Mouse (Mus musculus) heart, embryonic 16.5 days (tissue): ENCODE measurements around the gene Rtn1. TPM values are rescaled to one million over a fixed set of nuclear protein-coding genes. Genes with fewer than 3 reads are reported as not detected.
"Not testable (repeated sequence)": the region's sequence is repeated elsewhere in the genome, so short reads cannot be mapped to it uniquely, and the experiment has no call there.

Experiments used
- ATAC-seq: fragments of 200-750 bp; cut with Nextera tagmentation; replicated peaks from 2 replicates; pipeline ENCODE4 v1.8.0; 2017; ENCODE audit warnings: moderate number of reproducible peaks; ENCODE audit not compliant: insufficient read depth, low FRiP score; ENCODE audit errors: extremely low read depth
- H3K27ac ChIP-seq: fragments of 300-500 bp; sonication (generic); 2 replicates; pipeline ENCODE4 v1.5.1; 2014; ENCODE audit warnings: mild to moderate bottlenecking, low read length, control low read depth, moderate library complexity
- H3K27me3 ChIP-seq: fragments of 300-500 bp; sonication (generic); 2 replicates; pipeline ENCODE4 v1.6.1; 2014; ENCODE audit warnings: low read length, mixed read lengths; ENCODE audit not compliant: control insufficient read depth, insufficient read depth
- H3K36me3 ChIP-seq: fragments of 300-500 bp; sonication (generic); 2 replicates; pipeline ENCODE4 v1.6.1; 2014; ENCODE audit not compliant: control insufficient read depth, insufficient read depth
- H3K4me1 ChIP-seq: fragments of 300-500 bp; sonication (generic); 2 replicates; pipeline ENCODE4 v1.6.1; 2014; ENCODE audit warnings: low read length, mixed read lengths; ENCODE audit not compliant: control insufficient read depth, insufficient read depth
- H3K4me2 ChIP-seq: fragments of 300-500 bp; sonication (generic); 2 replicates; pipeline ENCODE4 v1.6.1; 2014; ENCODE audit warnings: low read depth, mild to moderate bottlenecking, control low read depth, low read length
- H3K4me3 ChIP-seq: fragments of 300-500 bp; sonication (generic); 2 replicates; pipeline ENCODE4 v1.5.1; 2014; ENCODE audit warnings: mild to moderate bottlenecking, control low read depth, low read length
- H3K9ac ChIP-seq: fragments of 300-500 bp; sonication (generic); 2 replicates; pipeline ENCODE4 v1.6.1; 2014; ENCODE audit warnings: low read length, control low read depth
- H3K9me3 ChIP-seq: fragments of 300-500 bp; sonication (generic); replicated peaks from 2 replicates; pipeline ENCODE4 v1.6.1; 2016; ENCODE audit warnings: low read length; ENCODE audit not compliant: control insufficient read depth
- WGBS: fragments of 180-500 bp; shearing (Covaris S2); extraction: QIAGEN DNeasy Blood & Tissue Kit; methylation state at CpG from one replicate; pipeline ENCODE4 v1.1.7; 2014; 5-methylcytosine and 5-hydroxymethylcytosine counted together
- polyA plus RNA-seq: library from polyadenylated mRNA; unstranded; fragments of >200 nt; fragmentation: Nextera tagmentation; extraction: Ambion mirVana; gene quantifications from 2 replicates; pipeline ENCODE4 v1.2.1, GENCODE M21; 2015

The Rtn1 gene
- polyA plus RNA-seq, 1 experiment from 2014 or later, result 10.1 TPM

DNA sequence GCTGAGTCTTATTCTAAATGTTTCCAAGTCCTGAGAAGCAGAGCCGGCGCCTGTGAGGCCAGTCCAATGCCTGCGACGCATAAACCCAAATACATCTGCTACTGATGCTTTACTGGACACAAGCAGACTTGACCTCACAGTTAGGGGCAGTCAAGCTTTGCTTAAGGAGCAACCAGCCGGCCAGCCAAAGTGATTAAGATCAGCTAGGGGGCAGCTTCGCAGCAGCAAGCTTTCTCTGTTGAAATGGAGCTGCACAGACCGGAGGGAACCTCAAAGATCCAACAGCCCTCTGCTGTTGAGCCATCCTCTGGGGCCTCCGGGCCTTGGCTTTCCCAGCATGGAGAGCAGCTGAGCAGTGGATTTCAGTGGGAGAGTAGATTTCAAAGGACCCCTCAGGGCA is 107.4 kb downstream of the Rtn1 start:
- Histone ChIP-seq H3K4me3 (no peak overlapping the region), H3K4me1 (no peaks in the 10 kb centered on the region), H3K36me3 (no peaks in the 10 kb centered on the region), H3K27me3 (no peaks in the 10 kb centered on the region; the same call in 1 of the 2 replicates), H3K27ac (no peak overlapping the region), H3K9me3 (no peaks in the 10 kb centered on the region), H3K9ac (no peak overlapping the region), H3K4me2 (no peak overlapping the region)
- 63% methylated on average over 8 of the region's 8 CpGs for WGBS
- no peak for ATAC-seq

DNA sequence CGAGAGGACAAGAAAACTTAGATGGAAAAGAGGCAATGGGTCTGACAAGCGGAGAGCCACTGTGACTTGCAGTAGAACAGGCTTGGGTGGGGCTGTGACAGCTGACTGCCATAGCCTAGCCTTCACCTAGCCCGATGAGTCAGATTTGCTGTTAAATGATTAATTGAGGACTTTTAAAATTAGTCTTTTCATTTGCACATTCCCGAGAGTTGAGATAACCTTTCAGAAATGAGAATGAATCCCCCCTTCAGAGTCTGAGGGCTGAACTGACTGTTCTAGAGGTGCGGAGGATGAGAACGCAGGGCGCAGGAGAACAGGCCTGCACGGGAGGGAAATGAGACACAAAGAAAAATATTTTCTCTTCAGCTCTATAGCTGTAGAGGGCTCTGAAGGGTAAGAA is 107.9 kb downstream of the Rtn1 start:
- no peak for ATAC-seq
- Histone ChIP-seq H3K4me3 (no peak overlapping the region), H3K9ac (no peak overlapping the region), H3K4me2 (no peak overlapping the region), H3K9me3 (no peaks in the 10 kb centered on the region), H3K27ac (no peak overlapping the region), H3K4me1 (no peaks in the 10 kb centered on the region), H3K36me3 (no peaks in the 10 kb centered on the region), H3K27me3 (no peaks in the 10 kb centered on the region; the same call in 1 of the 2 replicates)
- 73% methylated on average over 8 of the region's 8 CpGs for WGBS

DNA sequence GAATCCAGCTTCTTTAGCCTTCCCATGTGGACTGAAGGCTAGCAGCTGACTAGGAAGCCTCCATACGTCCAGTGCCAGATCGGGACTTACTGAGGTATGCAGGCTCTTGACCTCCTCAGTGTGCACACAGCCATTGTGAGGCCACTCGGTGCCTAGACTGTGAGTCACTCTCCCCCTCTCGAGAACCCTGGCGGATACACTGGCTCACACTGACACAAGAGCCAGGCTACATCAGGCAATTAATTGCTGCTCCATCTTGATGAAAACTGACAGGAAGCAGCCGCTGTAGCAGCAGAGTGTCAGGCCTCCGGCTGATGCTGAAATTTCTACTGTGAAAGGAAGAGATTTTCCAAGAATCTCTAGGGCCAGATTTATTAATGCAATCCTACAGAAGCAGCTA is 110.6 kb downstream of the Rtn1 start:
- WGBS, result 38% methylated on average over 7 of the region's 7 CpGs
- Histone ChIP-seq H3K9me3 (no peaks in the 10 kb centered on the region), H3K36me3 (no peaks in the 10 kb centered on the region), H3K4me3 (no peak overlapping the region), H3K27ac (no peak overlapping the region), H3K4me2 (no peak overlapping the region), H3K9ac (no peak overlapping the region), H3K27me3 (no peaks in the 10 kb centered on the region), H3K4me1 (no peaks in the 10 kb centered on the region)
- ATAC-seq, result no peak

- no peak overlapping the region for H3K27ac ChIP-seq
- 81% methylated on average over 5 of the region's 5 CpGs for WGBS
- ATAC-seq, result no peak
Observed at GRCm38 (mm10) chr12:72296552-72296951, 112.3 kb downstream of the Rtn1 start.

DNA sequence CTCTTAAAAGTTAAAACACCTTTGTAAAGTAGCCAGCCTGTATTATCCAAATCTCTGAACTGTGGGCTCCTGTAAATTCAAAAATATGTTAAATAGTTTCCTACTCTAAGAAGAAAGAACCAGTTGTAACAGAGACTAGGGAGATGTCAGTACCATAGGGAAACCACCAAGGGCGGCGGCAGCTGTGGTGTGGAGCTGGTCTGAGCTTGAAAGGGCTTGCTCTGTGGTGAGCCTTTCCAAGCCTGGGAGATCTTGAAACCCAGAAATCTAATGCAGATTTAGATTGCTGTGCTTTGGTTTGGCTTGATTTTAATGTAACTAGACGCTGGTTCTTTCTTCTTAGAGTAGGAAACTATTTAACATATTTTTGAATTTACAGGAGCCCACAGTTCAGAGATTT is 115.7 kb downstream of the Rtn1 start:
- not testable (repeated sequence) for H3K27ac ChIP-seq, H3K4me1 ChIP-seq, H3K27me3 ChIP-seq, H3K9ac ChIP-seq, H3K4me2 ChIP-seq, ATAC-seq, H3K36me3 ChIP-seq, H3K4me3 ChIP-seq, H3K9me3 ChIP-seq
- 86% methylated on average over 3 of the region's 3 CpGs for WGBS

More at GRCm38 (mm10) chr12:72296552-72296951, 112.3 kb downstream of the Rtn1 start:
- H3K4me2 ChIP-seq, result no peak overlapping the region
- peaks cover 3% of the 10 kb centered on the region for H3K9me3 ChIP-seq
- H3K9ac ChIP-seq, result no peak overlapping the region
- no peaks in the 10 kb centered on the region for H3K36me3 ChIP-seq
- H3K4me1 ChIP-seq, result no peaks in the 10 kb centered on the region
- no peaks in the 10 kb centered on the region for H3K27me3 ChIP-seq
- H3K4me3 ChIP-seq, result no peak overlapping the region

DNA sequence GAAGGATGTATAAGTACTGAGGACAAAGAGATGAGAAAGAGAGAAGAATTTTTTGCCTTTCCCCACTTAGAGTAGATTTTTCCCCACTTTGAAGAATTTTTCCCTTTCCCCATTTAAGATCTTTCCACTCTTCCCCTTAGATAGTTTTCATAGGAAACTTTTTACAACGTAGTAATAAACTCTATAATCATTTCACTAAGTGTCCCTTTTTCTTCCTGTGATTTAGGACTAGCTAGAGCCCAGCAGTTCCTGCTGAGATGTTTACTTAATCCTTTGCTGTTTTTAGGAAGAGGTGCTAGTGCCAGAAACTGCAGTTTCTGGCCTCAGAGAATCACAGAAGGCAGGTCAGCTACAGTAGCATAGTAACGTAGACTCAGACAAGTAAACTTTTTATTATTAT is 116.3 kb downstream of the Rtn1 start:
- H3K36me3 ChIP-seq, result no peaks in the 10 kb centered on the region
- WGBS, result 60% methylated on average over 2 of the region's 2 CpGs
- H3K4me2 ChIP-seq, result no peak overlapping the region
- H3K9me3 ChIP-seq, result peaks cover 3% of the 10 kb centered on the region
- no peaks in the 10 kb centered on the region for H3K27me3 ChIP-seq
- no peak overlapping the region for H3K4me3 ChIP-seq
- H3K4me1 ChIP-seq, result no peaks in the 10 kb centered on the region
- H3K9ac ChIP-seq, result no peak overlapping the region
- H3K27ac ChIP-seq, result no peak overlapping the region
- no peak for ATAC-seq

- Histone ChIP-seq H3K4me2 (no peak overlapping the region), H3K4me3 (no peak overlapping the region), H3K4me1 (no peaks in the 10 kb centered on the region), H3K9ac (no peak overlapping the region), H3K36me3 (no peaks in the 10 kb centered on the region), H3K27me3 (no peaks in the 10 kb centered on the region), H3K27ac (no peak overlapping the region), H3K9me3 (peaks cover 3% of the 10 kb centered on the region)
- 89% methylated on average over 4 of the region's 4 CpGs for WGBS
- no peak for ATAC-seq
Observed at GRCm38 (mm10) chr12:72291266-72291665, 117.6 kb downstream of the Rtn1 start.

DNA sequence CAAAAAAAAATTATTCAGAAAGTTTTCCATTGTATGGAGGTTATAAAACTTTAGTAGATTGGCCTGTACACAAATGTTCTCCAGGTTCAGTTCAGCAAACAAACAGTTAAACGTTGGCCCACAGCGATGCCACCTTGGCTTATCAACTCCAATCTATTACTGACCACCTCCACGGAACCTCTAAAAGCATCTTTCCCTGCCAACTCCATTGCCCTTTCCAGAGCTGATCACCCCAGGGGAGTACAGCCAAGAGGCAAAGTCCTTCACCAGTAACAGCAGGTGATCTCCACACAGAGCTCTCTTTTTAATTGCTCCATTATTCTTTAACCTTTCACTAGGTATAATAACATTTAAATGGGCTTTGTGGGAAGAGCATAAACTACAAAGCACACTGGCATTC is 120.6 kb downstream of the Rtn1 start:
- WGBS, result 72% methylated on average over 3 of the region's 3 CpGs

GRCm38 (mm10) chr12:72287332-72288004 is 121.4 kb downstream of the Rtn1 start:
- no peaks in the 10 kb centered on the region for H3K27me3 ChIP-seq
- H3K9ac ChIP-seq, result no peak overlapping the region
- no peaks in the 10 kb centered on the region for H3K9me3 ChIP-seq
- no peaks in the 10 kb centered on the region for H3K4me1 ChIP-seq
- no peak overlapping the region for H3K4me3 ChIP-seq
- H3K4me2 ChIP-seq, result no peak overlapping the region
- ATAC-seq, result no peak
- no peak overlapping the region for H3K27ac ChIP-seq
- WGBS, result 77% methylated on average over 4 of the region's 4 CpGs
- no peaks in the 10 kb centered on the region for H3K36me3 ChIP-seq

More for the DNA sequence above, 120.6 kb downstream of the Rtn1 start:
- Histone ChIP-seq H3K4me2 (no peak overlapping the region), H3K36me3 (no peaks in the 10 kb centered on the region), H3K9me3 (peaks cover 3% of the 10 kb centered on the region), H3K27me3 (no peaks in the 10 kb centered on the region), H3K9ac (no peak overlapping the region), H3K27ac (no peak overlapping the region), H3K4me1 (no peaks in the 10 kb centered on the region), H3K4me3 (no peak overlapping the region)
- no peak for ATAC-seq
